Mouse (Mus musculus) heart, postnatal 0 days (tissue): ENCODE results near the gene Klk1.

ENCODE experiments used
- CTCF ChIP-seq: IDR thresholded peaks from 2 replicates; pipeline ENCODE4 v1.5.1; 2016; ENCODE audit warnings: antibody characterized with exemption, control low read depth, low read depth
- EP300 ChIP-seq: IDR thresholded peaks from 2 replicates; pipeline ENCODE4 v1.6.1; 2016; ENCODE audit warnings: antibody characterized with exemption, low read depth

DNA sequence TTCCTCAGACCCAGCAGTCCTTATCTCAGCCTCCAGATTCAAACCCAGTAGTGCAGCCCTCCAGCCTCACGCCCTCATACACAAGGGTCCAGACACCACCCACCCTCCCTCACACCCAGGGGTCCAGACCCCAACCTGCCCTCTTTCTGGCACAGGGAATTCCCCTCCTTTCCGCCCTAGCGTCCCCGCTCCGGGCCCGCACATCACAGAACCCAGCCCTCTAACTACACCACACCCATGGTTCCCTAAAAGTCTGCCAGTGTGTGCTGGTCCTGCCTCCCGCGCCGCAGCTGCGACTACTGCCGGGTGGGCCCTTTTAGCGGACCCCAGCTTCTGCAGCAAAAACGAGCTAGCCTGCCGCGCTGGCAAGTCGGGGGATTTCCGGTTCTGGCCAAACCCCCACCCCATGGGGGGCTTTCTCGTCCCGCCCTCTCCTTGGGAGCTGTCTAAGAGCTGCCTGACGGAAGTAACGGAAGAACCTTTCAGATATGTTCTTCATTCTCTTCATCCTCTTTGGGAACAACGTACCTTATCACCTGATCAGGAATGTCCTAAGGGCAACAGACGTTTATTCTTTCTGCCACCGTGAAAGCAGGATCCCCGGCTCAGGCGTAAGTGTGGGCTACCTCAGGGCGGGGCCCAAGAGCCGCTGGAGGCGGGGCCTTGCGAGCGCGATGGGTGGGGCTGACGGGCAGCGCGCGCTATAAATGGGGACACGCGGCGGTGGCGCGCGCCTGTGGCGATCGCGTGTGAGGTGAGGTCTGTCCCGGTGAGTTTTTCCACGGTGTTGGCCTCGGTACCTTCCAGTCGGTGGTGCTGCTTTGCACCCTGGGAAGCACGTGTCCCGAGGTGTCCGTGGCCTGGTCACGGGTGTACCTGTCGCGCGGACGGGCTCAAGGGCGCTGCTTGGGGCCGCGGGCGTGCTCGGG, 21.2 kb downstream of the Klk1 start, which contains the start of the genes 1700028J19Rik and 2410002F23Rik:
- TF ChIP-seq CTCF (no peak), EP300 (peak; percentile 96)
